Mouse (Mus musculus): Measurements from ENCODE around the gene Arl8a.

- no peak for TF ChIP-seq CTCF (IDR thresholded peaks at IDR 0.05; ENCODE audit: borderline replicate concordance, insufficient read depth, low read length)
- TF ChIP-seq POLR2A (IDR thresholded peaks at IDR 0.05; ENCODE audit: low read depth, low read length), result no peak
Measured at GRCm38 (mm10) chr1:135098441-135098840, 48.2 kb upstream of the Arl8a start.
